Mouse (Mus musculus) liver, embryonic 16.5 days (tissue): Measurements from ENCODE around the gene Cst11. TPM values are rescaled to one million over a fixed set of nuclear protein-coding genes. Genes with fewer than 3 reads are reported as not detected.

ENCODE experiments used
- polyA plus RNA-seq: library from polyadenylated mRNA; unstranded; fragments of >200 nt; fragmentation: Nextera tagmentation; extraction: Ambion mirVana; gene quantifications from 2 replicates; pipeline ENCODE4 v1.2.1, GENCODE M21; 2015

Gene Cst11
- polyA plus RNA-seq, 1 experiment from 2014 or later = not detected

Other genes starting within 250 kb of the Cst11 start
- 41.4 and 45.1 TPM in 2 replicates for gene Nxt1, start 98.9 kb downstream of the Cst11 start, polyA plus RNA-seq
- 11.7 and 13.9 TPM in 2 replicates for gene Gzf1, start 90.5 kb downstream of the Cst11 start, polyA plus RNA-seq
- gene Napb, start 39.0 kb downstream of the Cst11 start, polyA plus RNA-seq = 0.27 and 0.34 TPM in 2 replicates
- gene Cstl1, start 21.1 kb downstream of the Cst11 start, polyA plus RNA-seq = not detected in 2 replicates
- not detected in 2 replicates for gene 8030411F24Rik, start 10.5 kb upstream of the Cst11 start, polyA plus RNA-seq
- gene Cst12, start 17.9 kb upstream of the Cst11 start, polyA plus RNA-seq = not detected in 2 replicates
- 0.43 and 0.79 TPM in 2 replicates for gene Cst8, start 27.3 kb upstream of the Cst11 start, polyA plus RNA-seq
- gene Cst13, start 48.6 kb upstream of the Cst11 start, polyA plus RNA-seq = not detected in 2 replicates
- gene Cst9, start 63.6 kb upstream of the Cst11 start, polyA plus RNA-seq = not detected in 2 replicates
- gene 9230104L09Rik, start 93.5 kb upstream of the Cst11 start, polyA plus RNA-seq = not detected in 2 replicates
- gene Cst3, start 104.2 kb upstream of the Cst11 start, polyA plus RNA-seq = 179 and 183 TPM in 2 replicates
- gene Gm1330, start 231.8 kb upstream of the Cst11 start, polyA plus RNA-seq = not detected in 2 replicates
- not detected in 2 replicates for gene Gm10750, start 245.7 kb upstream of the Cst11 start, polyA plus RNA-seq